Mouse (Mus musculus): ENCODE measurements around the gene Gcnt1. TPM values are rescaled to one million over a fixed set of nuclear protein-coding genes. Genes with fewer than 3 reads are reported as not detected.

Gcnt1 gene
- polyA plus RNA-seq, 1 experiment = 3.9 TPM

- Histone ChIP-seq H3K4me3 (replicated peaks; ENCODE audit: insufficient read depth, low read depth, low read length) (no peak overlapping the region), H3K27me3 (ENCODE audit: control insufficient read depth, insufficient read depth, low read length) (no peaks in the 10 kb centered on the region), H3K27ac (ENCODE audit: insufficient read depth, low read length) (no peak overlapping the region), H3K4me1 (ENCODE audit: control insufficient read depth, insufficient read depth, low read length) (no peaks in the 10 kb centered on the region)
- 41% methylated on average over 3 of the region's 3 CpGs for WGBS
- DNase-seq = peak; percentile 40 to 45
- TF ChIP-seq CTCF (IDR thresholded peaks at IDR 0.05; ENCODE audit: borderline replicate concordance, insufficient read depth, low read depth, low read length) = peak; percentile 47; the same call in 1 of the 2 replicates
- TF ChIP-seq POLR2A (IDR thresholded peaks at IDR 0.05; ENCODE audit: borderline replicate concordance, insufficient read depth, low read length) = no peak
Measured at GRCm38 (mm10) chr19:17364741-17365140, 7.9 kb downstream of the Gcnt1 start.

- Histone ChIP-seq H3K27me3 (ENCODE audit: control insufficient read depth, insufficient read depth, low read length) (no peaks in the 10 kb centered on the region), H3K4me3 (replicated peaks; ENCODE audit: insufficient read depth, low read depth, low read length) (no peak overlapping the region), H3K4me1 (ENCODE audit: control insufficient read depth, insufficient read depth, low read length) (no peaks in the 10 kb centered on the region), H3K27ac (ENCODE audit: insufficient read depth, low read length) (no peak overlapping the region)
- WGBS = 88% methylated on average over 2 of the region's 2 CpGs
- DNase-seq = no peak
- TF ChIP-seq CTCF (IDR thresholded peaks at IDR 0.05; ENCODE audit: borderline replicate concordance, insufficient read depth, low read depth, low read length) = no peak
- no peak for TF ChIP-seq POLR2A (IDR thresholded peaks at IDR 0.05; ENCODE audit: borderline replicate concordance, insufficient read depth, low read length)
Measured at GRCm38 (mm10) chr19:17361181-17361580, 11.5 kb downstream of the Gcnt1 start.

DNA sequence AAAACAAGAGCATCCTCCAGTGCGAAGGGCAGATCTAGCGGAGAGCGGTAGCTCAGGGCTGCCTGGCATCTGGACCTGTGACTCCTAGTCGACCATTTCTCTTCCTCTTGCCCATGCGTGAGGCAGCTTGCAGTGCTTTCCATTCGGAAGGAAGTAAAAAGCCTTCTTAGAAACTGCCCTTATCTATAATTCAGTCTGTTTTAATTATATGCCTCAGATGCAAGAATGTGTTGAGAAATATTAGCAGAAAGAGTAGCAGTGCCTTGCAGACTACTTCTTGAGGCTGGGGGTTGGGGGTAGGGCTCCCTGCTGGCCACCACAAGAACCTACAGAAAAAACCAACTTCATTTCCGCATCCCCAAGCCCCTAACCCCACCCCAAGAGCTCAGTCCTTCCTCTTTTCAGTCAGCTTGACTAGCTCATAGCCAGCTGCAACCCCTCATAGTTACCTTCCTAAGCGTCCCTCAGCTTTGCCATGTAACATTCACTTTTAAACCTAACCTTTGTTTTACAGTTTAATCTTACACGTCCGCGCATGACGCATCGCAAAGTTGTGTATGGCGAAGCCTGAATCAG lies 13.2 kb downstream of the Gcnt1 start:
- no peaks in the 10 kb centered on the region for H3K4me1 ChIP-seq (ENCODE audit: control insufficient read depth, insufficient read depth, low read length)
- H3K27me3 ChIP-seq (ENCODE audit: control insufficient read depth, insufficient read depth, low read length) = no peaks in the 10 kb centered on the region
- H3K4me3 ChIP-seq (replicated peaks; ENCODE audit: insufficient read depth, low read depth, low read length) = no peak overlapping the region
- WGBS = 78% methylated on average over 14 of the region's 14 CpGs
- TF ChIP-seq POLR2A (IDR thresholded peaks at IDR 0.05; ENCODE audit: borderline replicate concordance, insufficient read depth, low read length) (no peak), CTCF (IDR thresholded peaks at IDR 0.05; ENCODE audit: borderline replicate concordance, insufficient read depth, low read depth, low read length) (no peak)
- DNase-seq = no peak
- no peak overlapping the region for H3K27ac ChIP-seq (ENCODE audit: insufficient read depth, low read length)

- H3K27me3 ChIP-seq (ENCODE audit: control insufficient read depth, insufficient read depth, low read length) = no peaks in the 10 kb centered on the region
- no peaks in the 10 kb centered on the region for H3K4me1 ChIP-seq (ENCODE audit: control insufficient read depth, insufficient read depth, low read length)
- no peak for TF ChIP-seq CTCF (IDR thresholded peaks at IDR 0.05; ENCODE audit: borderline replicate concordance, insufficient read depth, low read depth, low read length)
- no peak overlapping the region for H3K27ac ChIP-seq (ENCODE audit: insufficient read depth, low read length)
- no peak overlapping the region for H3K4me3 ChIP-seq (replicated peaks; ENCODE audit: insufficient read depth, low read depth, low read length)
- DNase-seq = no peak
- 77% methylated on average over 3 of the region's 3 CpGs for WGBS
Measured at GRCm38 (mm10) chr19:17357391-17357790, 15.3 kb downstream of the Gcnt1 start.

DNA sequence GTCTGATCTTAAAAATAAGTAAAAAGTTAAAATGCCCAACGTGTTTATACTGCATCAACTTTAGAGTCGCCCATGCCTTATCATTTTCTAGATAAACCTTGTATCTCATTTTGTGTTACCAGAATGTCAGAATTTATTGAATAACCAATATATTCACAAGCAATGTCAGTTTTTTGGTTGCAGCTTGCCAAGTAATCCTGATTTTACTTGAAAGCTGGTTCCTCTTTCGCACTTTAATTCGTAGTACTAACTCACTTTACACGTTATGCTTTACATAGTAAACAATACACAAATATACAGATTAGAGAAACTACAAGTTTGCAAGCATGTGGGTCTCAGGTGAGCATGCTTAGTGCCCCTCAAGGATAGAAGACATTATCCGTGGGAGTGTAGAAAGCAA lies 15.7 kb downstream of the Gcnt1 start:
- H3K27ac ChIP-seq (ENCODE audit: insufficient read depth, low read length) = no peak overlapping the region
- no peak overlapping the region for H3K4me3 ChIP-seq (replicated peaks; ENCODE audit: insufficient read depth, low read depth, low read length)
- DNase-seq = no peak
- no peaks in the 10 kb centered on the region for H3K27me3 ChIP-seq (ENCODE audit: control insufficient read depth, insufficient read depth, low read length)
- 82% methylated on average over 6 of the region's 6 CpGs for WGBS
- no peaks in the 10 kb centered on the region for H3K4me1 ChIP-seq (ENCODE audit: control insufficient read depth, insufficient read depth, low read length)
- no peak for TF ChIP-seq POLR2A (IDR thresholded peaks at IDR 0.05; ENCODE audit: borderline replicate concordance, insufficient read depth, low read length)
- no peak for TF ChIP-seq CTCF (IDR thresholded peaks at IDR 0.05; ENCODE audit: borderline replicate concordance, insufficient read depth, low read depth, low read length)

- 5% methylated on average over 50 of the region's 50 CpGs for WGBS
- no peaks in the 10 kb centered on the region for H3K4me1 ChIP-seq (ENCODE audit: control insufficient read depth, insufficient read depth, low read length)
- no peaks in the 10 kb centered on the region for H3K27me3 ChIP-seq (ENCODE audit: control insufficient read depth, insufficient read depth, low read length)
- peak overlapping the region; percentile 72 for H3K4me3 ChIP-seq (replicated peaks; ENCODE audit: insufficient read depth, low read depth, low read length)
- peak overlapping the region; percentile 42; the same call in 1 of the 2 replicates for H3K27ac ChIP-seq (ENCODE audit: insufficient read depth, low read length)
- peak; percentile 31; the same call in 1 of the 2 replicates for TF ChIP-seq CTCF (IDR thresholded peaks at IDR 0.05; ENCODE audit: borderline replicate concordance, insufficient read depth, low read depth, low read length)
- peak; percentile 53; the same call in 1 of the 2 replicates for TF ChIP-seq POLR2A (IDR thresholded peaks at IDR 0.05; ENCODE audit: borderline replicate concordance, insufficient read depth, low read length)
- peak; percentile 86 for DNase-seq
Measured at GRCm38 (mm10) chr19:17355950-17356867, 16.4 kb downstream of the Gcnt1 start.

DNA sequence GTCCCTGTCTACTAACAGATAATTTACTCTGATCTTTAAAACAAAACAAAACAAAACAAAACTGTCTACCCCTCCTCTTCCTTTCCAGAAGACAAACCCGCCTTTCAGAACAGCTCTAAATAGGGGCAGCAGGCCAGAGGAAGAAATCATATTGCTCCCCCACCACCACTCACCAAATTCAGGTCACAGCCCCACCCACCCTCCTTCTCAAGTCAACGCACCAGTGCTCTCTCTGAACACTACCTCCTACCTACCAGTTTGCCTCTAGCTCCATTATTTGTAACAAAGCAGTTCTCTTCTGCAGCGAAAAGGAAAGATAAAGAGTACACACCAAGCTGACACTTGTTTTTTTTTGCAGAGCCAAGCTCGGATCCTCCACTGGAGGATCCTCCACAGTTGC lies 17.3 kb downstream of the Gcnt1 start:
- Histone ChIP-seq H3K27ac (ENCODE audit: insufficient read depth, low read length) (0 out of 2 replicates have a peak overlapping the region, but pooled peaks have one; percentile 17), H3K4me1 (ENCODE audit: control insufficient read depth, insufficient read depth, low read length) (no peaks in the 10 kb centered on the region), H3K27me3 (ENCODE audit: control insufficient read depth, insufficient read depth, low read length) (no peaks in the 10 kb centered on the region), H3K4me3 (replicated peaks; ENCODE audit: insufficient read depth, low read depth, low read length) (peak overlapping the region; percentile 72)
- TF ChIP-seq POLR2A (IDR thresholded peaks at IDR 0.05; ENCODE audit: borderline replicate concordance, insufficient read depth, low read length) (no peak), CTCF (IDR thresholded peaks at IDR 0.05; ENCODE audit: borderline replicate concordance, insufficient read depth, low read depth, low read length) (no peak)
- DNase-seq = peak; percentile 34 to 38
- WGBS = 49% methylated on average over 4 of the region's 4 CpGs
